Mouse (Mus musculus) embryo, embryonic 10.5 days (tissue): ENCODE measurements around the gene Acbd4.
A peak's percentile ranks its signal among the peaks of the same experiment; 100 is the strongest.

Source experiments
- DNase-seq: peaks from one replicate; pipeline ENCODE4 v3.0.0-alpha.2; 2015; ENCODE audit warnings: low spot score

Acbd4 gene

DNA sequence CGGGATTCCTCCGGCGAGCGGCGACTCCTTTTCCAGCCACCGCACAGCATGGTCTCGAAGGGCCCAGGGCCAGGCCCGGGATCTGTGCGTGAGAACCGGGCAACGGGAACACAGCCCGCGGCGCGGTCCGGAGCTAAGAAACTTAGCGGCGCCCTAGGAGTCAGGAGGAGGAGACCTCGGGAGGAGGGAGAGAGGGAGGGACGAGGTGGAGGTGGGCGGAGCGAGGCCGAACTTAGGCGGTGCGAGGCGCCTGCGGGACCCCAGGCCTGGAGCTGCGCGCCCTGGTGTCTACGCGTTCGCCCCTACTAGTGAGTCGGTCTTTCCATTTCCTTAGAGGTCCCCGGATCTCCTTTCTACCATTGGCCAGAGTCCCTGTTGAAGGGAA lies at the start of gene Acbd4, which contains the start of gene Plcd3:
TSS of gene Acbd4 (plus strand) at position 202 of the 385 bp plus-strand sequence.
TSS of gene Plcd3 (minus strand) at position 178 of the 385 bp plus-strand sequence.
- DNase-seq = peak; percentile 83

DNA sequence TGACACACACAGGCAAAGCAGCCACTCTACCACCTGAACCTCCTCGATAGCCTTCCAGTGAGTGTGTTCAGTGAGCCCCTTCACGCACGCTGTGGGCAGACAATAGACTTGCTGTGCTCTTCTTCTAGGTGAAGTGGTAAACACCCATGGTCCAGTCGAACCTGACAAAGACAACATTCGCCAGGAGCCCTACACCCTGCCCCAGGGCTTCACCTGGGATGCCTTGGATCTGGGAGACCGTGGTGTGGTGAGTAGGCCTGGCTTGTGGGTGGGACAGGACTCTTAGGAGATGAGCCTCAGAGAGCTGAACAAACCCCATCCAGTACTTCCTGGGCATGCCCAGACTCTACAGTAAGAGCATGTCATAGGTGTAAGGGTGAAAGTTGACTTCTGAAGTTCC lies 49.4 kb upstream of the Acbd4 start:
- no peak for DNase-seq

DNA sequence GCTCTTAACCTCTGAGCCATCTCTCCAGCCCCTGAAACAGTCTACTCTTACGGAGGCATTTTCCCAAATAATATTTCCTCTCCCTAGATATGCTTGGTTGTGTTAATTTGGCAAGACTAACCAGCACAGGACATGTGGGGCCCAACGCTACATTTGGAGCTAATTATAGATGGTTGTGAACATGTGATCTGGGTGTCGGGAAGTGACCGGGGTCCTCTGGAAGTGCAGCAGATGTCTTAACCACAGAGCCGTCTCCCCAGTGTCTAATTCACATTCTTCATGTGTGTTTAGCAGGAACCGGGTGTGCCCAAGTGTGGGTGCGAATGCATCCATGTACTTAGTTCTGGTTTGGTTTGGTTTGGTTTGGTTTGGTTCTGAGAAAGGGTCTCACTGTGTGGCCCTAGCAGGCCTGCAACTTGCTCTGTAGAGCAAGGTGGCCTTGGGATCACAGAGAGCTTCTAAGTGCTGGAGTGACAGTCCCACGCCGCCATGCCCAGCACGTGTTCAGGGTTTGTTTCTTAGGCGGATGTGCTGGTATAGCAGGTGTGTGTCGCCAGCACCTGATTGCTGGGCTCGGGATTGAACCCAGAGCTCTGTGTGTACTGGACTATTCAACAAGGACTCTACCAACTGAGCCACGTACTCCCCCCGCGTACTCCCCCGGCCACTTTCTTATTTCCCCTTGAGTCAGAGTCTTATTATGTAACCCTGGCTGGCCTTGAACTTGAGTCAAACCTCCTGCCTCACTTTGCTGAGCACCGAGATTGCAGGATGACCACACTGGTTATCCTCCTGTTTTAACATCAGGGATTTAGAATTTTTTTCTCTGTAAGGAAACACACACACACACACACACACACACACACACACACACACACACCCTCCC lies 48.0 kb upstream of the Acbd4 start:
- DNase-seq = no peak

DNA sequence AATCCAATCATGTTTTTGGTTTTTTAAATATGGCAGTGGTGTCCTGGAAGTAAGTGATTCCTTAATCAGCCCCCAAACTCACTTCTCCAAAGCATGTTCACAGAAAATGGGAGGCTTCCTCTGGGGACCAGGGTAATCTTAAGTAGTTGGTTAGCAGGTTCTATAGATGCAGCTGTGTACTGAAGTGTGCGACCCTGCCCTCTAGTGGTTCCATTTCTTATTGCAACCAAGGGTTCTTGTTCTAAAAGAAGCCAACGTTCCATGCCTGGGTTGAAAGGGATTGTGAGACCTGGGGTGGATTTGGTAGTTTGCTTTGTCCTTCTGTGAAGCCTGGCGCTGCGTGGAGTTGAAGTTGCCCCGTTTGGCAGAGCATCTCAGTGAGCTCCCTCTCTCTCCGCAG lies 46.7 kb upstream of the Acbd4 start:
- DNase-seq = peak; percentile 93

DNA sequence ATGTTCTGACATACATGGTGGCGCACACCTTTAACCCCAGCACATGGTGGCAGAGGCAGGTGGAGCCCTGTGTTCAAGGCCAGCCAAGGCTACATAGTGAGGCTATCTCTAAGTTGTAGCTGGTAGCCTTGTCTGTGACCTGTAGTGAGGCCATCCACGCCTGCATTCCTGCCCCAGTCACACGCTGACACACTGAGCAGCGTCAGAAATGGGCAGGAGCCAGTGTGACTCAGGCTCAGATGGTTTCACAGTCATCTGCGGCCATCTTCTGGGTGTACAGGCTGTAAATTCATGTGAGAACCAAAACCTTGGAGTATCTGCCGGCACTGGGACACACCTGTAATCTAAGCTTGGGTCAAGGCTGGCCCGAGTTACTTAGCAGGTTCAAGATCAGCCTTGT lies 44.8 kb upstream of the Acbd4 start:
- DNase-seq = no peak

DNA sequence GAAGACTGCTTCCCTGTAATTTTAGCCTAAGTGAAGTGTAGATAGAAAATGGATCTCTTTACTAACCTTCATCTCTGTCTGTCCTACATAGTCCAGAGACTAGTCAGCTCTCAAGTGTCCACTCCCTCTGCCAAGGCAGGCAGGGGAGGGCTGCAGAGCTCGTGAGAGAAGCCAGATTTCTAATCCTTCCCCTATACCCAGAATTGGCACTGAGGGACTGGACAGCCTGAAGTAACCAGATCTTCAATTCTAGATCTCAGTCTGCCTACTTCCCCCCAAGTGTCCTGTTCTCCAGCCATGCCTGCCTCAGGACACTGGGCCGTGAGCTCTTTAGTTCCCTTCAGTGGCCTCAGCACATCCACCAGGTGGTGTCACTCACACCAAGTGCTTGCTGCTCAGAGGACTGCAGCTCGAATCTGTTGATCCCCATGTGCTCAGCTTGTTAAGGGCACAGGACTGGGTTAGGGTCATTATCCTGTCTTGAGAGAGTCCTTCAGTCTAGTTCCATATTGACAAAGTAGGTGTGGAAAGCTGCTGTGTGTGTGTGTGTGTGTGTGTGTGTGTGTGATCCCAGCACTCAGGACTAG lies 42.9 kb upstream of the Acbd4 start:
- DNase-seq = no peak

DNA sequence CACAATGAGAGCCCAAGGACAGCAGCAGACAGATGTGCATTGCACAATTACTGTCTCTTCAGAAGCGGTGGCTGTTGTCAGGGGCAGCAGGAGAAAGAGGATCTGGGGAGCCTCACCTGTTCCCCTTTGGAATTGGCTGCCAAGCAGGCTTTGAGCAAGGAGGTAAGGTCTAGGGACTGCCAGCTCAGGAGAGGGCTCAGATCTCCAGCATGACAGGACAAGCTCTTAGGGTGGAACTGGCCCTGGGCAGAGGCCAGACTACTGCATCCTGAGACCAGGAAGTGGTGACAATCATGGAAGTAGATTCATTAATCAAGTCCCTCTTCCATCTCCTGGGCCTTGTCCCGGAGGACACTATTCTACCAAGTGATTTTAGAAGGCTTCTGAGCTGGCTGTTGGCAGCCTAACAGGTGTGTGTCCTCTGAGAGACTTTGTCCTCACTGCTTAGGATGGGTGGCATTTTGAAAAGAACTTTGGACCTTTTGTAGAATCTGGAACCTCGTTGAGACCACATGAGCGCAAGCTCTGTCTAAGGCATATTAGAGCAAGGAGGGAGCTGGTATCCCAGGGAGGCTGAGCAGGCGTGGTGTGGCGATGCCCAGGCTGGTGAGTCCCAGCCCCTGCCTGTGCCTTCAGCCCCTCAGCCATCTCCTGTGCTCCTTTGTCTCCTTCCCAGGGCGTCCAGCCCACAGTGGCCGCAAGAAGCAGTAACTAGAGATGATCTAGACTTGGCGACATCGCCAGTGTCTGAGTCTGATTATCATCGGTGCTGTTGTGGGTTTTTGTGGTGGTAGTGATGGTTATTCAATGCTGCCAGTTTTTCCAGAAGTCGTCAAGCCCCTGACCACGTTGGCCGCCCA lies 35.1 kb upstream of the Acbd4 start:
- DNase-seq = no peak

DNA sequence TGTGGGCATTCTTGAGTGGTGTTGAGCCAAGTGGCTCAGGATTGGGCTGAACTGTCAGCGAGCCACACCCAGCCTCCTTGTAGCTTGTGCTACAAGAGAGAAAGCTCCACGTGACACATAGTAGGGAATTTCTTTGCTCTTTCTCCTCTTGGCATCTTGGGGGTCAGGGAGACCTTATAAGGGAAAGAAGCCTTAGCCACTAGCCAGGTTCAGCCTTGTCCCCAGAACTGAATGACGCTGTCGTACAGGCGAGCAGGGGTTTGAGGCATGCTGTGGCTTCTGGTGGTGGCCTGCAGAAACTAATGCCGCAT lies 34.5 kb upstream of the Acbd4 start:
- no peak for DNase-seq

DNA sequence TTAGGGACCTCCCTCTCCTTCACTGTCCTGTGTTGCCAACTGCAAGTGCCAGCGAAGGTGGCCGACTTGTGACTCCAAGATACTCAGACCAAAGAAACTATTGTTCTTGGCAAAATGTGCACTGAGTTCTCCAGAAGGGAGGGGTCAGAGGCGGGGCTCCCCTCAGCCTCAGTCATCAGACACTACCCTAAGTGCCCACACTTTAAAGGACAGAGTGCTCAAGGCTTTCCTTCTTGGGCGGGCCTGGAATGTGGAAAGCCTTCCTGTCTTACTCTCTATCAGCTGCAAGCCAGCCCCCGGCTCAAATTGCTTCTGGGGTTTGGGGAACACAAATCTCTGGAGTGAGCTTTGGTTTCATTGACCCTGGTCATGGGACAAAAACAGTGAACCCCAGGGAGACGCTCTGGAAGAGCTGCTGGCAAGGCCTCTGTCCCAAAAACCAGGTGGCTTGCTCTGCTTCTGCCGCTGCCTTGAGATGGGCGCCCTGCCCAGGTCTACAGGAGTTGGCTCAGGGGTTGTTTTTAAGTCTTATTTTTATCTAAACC lies 34.0 kb upstream of the Acbd4 start:
- no peak for DNase-seq

DNA sequence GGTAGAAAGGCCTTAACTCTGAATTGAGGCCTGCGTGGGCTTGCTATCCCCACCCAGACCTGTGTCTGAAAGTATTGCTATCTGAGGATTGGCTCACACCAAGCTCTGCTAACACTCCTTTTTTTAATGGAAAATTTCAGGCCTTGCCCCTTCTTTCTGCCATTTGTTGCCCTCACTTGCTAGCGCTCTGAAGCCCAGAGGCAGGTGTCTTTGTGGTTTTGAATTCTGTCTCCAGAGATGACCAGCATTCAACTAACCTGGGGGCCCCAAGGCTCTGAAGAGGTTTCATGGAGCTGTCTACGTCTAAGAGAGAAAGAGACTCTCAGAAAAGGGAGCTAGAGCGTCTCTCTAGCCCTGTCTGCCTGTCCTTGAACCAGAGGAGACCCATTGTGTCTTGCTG lies 33.2 kb upstream of the Acbd4 start:
- no peak for DNase-seq

DNA sequence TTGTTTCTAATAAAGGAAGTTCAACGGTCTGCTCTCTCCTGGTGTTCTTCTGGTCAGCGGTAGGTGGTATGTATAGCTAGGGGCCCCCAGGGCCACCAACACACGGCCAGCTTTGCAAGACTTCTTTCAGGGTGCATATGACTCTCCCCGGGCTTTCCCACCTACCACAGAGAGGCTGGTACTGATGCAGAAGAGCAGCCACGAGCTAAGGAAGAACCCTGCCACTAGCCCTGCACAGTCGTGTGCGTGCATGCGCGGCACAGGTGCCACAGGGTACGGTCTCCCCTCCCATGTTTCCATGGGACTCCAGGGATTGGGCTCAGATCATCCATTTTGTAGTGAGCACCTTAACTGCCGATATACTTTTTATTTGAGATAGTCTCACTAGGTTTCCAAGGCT lies 32.6 kb upstream of the Acbd4 start:
- DNase-seq = no peak

DNA sequence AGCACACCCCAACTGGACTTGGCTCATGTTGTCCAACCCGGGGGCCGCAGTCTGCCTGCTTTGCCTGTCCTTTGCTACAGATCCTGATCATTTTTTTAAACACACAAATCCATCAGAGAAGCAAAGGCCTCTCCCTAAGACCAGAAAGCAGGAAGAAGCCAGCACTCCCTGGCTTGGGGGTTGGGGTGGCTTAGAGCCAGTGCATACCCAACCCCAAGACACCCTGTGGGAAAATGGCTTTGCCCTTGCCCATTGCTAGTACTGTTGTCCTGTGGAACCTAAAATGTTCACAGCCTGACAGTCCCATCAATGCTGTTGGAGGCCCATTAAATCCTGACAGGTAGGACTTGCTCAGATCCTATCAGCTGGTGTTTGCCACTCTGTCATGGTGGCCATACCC lies 31.8 kb upstream of the Acbd4 start:
- DNase-seq = no peak

DNA sequence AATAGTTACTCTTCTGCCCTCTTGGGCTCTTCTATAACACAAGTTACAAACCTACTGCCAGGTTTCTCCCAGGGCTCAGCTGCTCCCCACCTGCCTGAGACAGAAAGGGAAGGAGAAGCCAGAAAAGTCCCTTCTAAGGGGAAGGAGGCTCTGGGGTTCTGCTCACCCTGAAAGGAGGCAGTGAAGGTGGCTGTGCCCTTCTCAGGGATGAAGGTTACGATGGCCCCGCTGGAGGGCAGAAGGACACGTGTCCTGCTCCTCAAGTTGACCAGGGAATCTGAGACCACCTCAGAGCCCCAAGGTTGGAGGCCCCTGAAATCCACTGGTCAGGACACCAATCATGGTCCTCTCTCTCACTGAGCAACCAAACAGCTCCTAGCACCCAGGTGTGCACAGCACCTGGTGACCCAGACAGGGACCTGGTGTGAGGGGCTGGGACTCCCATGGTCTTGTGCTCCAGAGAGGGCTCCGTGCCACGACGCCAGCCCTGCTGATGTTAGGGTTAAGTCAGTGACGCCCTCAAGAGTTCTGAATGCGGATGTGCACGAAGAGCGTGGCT lies 31.1 kb upstream of the Acbd4 start:
- DNase-seq = no peak

DNA sequence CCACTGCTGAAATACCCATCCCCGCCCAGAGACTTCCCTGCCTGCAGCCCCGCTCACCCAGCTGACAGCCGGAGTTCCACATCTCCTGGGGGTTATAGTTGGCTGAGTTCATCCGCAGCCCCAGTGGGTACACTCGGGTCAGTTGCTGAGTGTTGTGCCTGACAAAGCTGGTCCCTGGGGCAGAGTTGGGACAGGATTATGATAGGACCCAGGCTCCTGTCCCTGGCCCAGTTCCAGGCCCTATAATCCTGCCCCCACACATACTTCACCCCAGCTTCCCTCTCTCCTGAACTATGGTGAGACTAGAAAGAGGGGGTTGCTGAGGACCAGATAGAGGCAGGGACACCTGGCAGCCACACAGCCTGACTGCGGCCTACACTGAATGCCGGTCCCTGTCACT lies 27.8 kb upstream of the Acbd4 start:
- no peak for DNase-seq

DNA sequence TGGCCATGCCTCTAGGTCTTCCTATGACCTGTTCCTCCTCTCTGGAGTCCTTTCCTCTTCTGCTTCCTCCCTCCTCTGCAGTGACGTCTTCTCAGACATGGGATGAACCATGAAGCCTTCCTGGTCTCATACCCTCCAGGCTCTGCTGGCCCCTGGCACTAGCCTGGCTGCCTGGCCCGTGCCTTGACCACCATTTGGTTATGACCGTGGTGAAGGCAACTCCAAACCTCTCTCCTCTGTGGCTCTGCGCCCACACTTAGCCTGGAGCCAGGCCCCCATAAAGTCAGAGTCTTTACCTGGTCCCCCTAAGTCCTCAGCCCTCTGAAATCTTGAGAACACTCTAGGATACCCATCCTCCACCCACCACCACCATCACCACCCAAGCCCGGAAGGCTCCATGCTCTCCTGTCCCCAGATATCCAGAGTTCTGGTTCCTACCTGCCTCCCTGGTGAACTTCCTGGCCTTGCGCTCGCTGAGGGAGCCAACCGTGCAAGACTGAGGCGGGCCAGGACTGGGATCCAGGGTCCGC lies 27.3 kb upstream of the Acbd4 start:
- DNase-seq = no peak

DNA sequence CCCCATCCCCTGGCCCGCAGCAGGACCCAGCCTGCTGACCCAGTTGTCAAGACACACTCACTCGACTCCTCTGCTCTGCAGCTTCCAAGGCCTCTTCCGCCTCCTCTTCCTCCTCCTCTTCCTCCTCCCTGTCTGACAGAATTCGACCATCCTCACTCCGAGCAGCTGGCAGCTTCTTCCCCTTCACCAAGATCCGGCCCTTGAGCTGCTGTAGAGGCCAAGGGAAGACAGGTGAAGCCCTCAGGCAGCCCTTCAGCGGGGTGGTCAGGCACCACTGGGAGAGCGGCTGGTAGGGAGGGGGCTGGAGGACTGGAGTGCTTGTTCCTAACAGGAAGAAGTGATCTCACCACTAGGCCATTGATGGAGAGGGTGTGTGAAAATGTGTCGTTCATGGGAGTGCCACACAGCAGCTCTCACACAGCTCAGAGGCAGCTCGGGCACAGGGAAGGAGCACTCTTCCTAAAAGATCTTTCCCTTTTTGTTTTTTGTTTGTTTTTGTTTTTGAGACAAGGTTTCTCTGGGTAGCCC lies 26.6 kb upstream of the Acbd4 start:
- no peak for DNase-seq

DNA sequence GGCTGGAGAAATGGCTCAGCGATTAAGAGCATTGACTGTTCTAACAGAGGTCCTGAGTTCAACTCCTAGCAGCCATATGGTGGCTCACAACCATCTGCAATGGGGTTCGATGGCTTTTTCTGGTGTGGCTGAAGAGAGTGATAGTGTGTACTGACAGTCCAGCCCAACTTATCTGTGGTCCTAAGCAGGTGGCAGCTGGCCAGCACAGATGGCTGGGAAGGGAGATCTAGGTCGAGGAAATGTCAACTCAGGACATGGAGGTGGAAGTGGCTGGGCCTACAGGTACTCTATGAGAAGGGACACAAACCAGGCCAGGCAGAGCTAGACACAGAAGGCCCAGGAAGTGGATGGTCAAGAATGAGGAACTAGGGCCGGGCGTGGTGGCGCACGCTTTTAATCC lies 25.5 kb upstream of the Acbd4 start:
- no peak for DNase-seq

DNA sequence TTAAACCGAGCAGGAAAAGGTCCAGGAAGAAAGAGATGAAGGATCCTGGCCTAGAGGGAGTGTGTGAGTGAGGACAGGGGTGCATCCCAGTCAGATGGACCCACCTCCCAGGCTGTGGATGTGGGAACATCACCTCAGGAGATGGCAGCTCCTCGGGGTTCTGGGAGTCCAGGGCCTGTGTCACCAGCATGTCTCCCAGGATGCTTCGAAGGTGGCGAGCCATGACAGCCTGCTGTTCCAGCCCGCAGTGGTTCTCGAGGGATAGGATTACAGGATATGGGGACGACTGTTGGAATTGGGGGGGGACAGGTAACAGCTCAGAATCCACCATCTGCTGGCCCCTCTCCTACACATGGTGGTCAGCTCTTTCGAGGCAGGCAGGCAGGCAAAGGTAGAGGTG lies 24.9 kb upstream of the Acbd4 start:
- no peak for DNase-seq

DNA sequence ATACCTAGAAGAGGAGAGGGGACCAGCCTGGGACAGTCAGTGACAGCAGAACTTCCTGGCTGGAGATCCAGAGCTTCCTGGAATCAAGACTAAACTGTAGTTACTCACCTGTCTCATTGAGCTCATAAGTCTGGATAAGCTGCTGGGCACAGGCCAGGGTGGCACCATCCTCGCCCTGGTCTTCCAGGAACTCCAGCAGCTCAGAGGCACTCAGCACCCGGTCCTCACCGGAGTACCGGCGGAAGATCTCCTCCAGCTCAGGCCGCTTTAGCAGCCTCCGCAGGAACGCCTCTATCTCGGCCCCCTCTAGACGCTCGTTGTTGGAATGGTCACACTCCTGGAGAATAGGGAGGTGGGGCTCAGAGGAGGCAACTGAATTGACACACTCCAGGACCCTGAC lies 23.4 kb upstream of the Acbd4 start:
- DNase-seq = no peak

DNA sequence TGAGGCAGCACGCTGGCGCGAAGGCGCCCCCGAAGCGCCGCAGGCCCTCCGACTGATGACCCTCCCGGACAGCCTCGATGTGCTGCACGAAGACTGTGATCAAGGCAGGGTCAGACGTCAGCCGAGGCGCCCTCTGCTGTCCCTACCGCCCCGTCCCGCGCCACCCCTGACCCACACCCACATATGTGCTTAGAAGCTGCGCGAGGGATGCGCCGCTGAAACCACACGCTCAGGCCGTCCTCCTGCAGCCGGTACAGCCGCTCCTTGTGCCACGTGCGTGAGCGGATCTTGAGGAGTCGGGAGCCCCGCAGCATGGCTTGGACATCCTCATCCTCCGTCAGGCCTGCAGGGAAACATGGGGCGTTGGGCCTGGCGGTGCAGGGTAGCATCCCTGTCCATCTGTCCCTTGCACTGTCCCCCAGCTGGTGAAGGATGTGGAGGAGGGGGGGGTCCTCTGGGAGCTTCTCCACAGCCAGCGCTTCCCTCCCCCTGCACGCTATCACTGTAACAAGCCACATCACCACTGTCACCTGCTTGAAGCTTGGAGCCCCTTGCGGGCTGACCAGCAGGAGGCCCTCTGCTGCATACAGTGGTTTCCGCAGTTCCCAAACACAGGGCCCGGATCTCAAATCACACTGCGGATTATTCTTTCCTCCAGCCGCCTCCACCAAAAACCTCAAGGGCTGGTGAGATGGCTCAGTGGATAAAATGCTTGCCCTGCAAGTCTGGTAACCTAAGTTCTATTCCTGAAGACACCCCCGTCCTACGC lies 21.0 kb upstream of the Acbd4 start:
- DNase-seq = peak; percentile 66

DNA sequence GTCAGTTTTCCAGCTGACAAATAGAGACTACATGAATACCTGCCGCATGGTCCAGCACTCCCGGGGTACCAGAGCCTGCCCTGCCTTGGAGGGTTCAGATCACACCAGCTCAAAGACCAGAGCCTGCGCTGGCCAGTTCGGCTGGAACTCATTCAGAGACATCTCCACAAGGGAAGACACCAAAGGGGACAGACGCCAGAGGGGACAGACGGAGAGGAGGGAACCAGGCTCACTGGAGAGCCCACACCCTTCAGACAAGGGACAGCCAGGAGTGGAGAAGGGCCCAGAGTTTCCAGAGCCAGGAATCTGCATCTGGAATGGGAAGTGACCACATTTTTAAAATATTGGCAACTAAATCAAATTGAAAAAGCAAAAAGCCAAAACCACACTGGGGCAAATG lies 19.9 kb upstream of the Acbd4 start:
- DNase-seq = no peak
